Mouse (Mus musculus) E14TG2a.4 (cell line): ENCODE data around the gene Tead1.
"Not testable (repeated sequence)": the region's sequence is repeated elsewhere in the genome, so short reads cannot be mapped to it uniquely, and the experiment has no call there.

Experiments
- H3K27me3 ChIP-seq: 2 replicates; pipeline ENCODE4 v1.6.1; 2014; ENCODE audit warnings: low read length, control low read depth; ENCODE audit not compliant: insufficient read depth
- H3K36me3 ChIP-seq: 2 replicates; pipeline ENCODE4 v1.6.1; 2014; ENCODE audit warnings: low read length, control low read depth; ENCODE audit not compliant: insufficient read depth
- H3K4me1 ChIP-seq: replicated peaks from 2 replicates; pipeline ENCODE4 v1.6.1; 2014; ENCODE audit warnings: low read depth, low read length, control low read depth
- H3K4me3 ChIP-seq: replicated peaks from 2 replicates; pipeline ENCODE4 v1.5.1; 2014; ENCODE audit warnings: mild to moderate bottlenecking, low read length
- H3K9me3 ChIP-seq: 2 replicates; pipeline ENCODE4 v1.6.1; 2014; ENCODE audit warnings: low read length, control low read depth
- CTCF ChIP-seq: conservative IDR thresholded peaks from 2 replicates; pipeline ENCODE4 v1.5.1; 2014; ENCODE audit warnings: low read length
- NANOG ChIP-seq: IDR thresholded peaks from 2 replicates; pipeline ENCODE4 v1.6.1; 2014; ENCODE audit warnings: borderline replicate concordance, low read length, mixed read lengths
- POU5F1 ChIP-seq: IDR thresholded peaks from 2 replicates; pipeline ENCODE4 v1.6.1; 2014; ENCODE audit warnings: low read length, borderline replicate concordance

Tead1 gene

GRCm38 (mm10) chr7:112912969-112913368, 233.9 kb downstream of the Tead1 start:
- TF ChIP-seq CTCF: no peak
- no peaks in the 10 kb centered on the region for H3K4me1 ChIP-seq
- H3K4me3 ChIP-seq: no peak overlapping the region
- H3K9me3 ChIP-seq: no peaks in the 10 kb centered on the region
- H3K36me3 ChIP-seq: no peaks in the 10 kb centered on the region
- H3K27me3 ChIP-seq: peaks cover 5% of the 10 kb centered on the region; the same call in 1 of the 2 replicates

GRCm38 (mm10) chr7:112915571-112915970, 236.5 kb downstream of the Tead1 start:
- Histone ChIP-seq H3K36me3 (no peaks in the 10 kb centered on the region), H3K4me3 (no peak overlapping the region), H3K27me3 (peaks cover 5% of the 10 kb centered on the region; the same call in 1 of the 2 replicates), H3K9me3 (no peaks in the 10 kb centered on the region), H3K4me1 (peaks cover 3% of the 10 kb centered on the region; the same call in 1 of the 2 replicates)
- TF ChIP-seq NANOG: no peak
- no peak for TF ChIP-seq POU5F1
- no peak for TF ChIP-seq CTCF

DNA sequence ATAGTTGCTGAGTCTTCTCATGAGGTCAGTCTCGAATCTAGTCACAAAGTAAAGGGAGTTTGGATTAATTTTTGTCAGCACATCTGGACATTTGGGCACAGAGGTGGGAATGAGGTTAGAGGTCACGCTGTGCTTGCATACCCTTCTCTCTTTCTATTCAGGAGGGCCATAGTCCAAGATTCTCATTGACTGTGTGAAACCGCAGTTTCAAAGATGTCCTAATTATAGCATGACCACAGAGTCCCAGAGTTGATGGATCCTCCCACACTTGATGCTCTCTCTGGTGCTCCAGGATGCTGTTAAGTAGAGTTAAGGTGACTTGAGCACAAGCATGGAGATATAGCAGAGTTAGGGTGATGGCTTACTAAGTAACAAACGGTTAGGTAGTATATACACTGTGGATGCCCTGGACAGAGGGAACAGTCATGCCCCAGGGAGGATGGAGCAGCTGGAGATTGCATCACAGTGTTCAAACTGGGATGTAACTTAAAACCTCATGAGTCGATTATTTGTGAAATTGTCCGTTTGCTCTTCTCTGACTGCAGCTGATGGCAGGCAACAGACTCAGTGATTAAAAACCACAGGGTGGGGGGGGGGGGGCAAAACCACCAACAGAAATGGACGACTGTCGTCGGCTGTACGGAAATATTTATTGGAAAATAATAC, 238.6 kb downstream of the Tead1 start:
- H3K4me3 ChIP-seq: no peak overlapping the region

DNA sequence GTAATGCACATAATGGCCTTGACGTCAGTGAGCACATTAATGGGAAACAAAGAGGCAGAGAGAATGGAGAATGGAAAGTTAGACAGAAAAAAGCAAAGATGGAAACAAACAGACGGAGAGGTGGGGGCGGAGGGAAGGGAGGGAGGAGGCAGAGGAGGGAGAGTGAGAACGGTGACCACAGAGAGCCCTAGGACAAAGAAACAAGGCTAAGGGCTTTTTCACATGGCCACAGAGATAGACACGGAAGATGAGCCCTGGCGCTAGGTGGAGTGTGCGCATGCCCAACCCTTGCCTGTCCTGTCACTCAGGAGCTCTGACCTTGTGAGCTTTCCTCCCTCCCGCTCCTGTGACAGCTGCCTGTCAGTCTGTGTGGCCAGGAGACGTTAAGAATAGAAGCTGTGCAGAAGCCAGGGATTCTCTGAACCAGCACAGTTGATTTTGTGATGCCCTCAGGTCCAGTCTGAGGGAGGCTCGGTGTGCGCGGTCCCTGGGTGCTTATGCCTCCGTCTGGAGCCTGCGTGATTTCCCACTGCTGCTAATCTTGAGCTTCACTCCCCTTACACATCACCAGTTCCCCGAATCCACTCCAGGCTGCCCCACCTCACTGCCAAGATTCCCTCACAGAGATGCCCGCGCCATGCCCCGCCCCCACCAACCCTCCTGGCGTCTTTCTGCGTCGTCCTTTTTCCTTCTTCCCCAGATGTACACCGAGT, 239.3 kb downstream of the Tead1 start:
- TF ChIP-seq POU5F1 (no peak), CTCF (no peak), NANOG (no peak)
- H3K27me3 ChIP-seq: peaks cover 9% of the 10 kb centered on the region
- no peak overlapping the region for H3K4me3 ChIP-seq
- H3K9me3 ChIP-seq: no peaks in the 10 kb centered on the region
- no peaks in the 10 kb centered on the region for H3K36me3 ChIP-seq
- peaks cover 10% of the 10 kb centered on the region; the same call in 1 of the 2 replicates for H3K4me1 ChIP-seq

More for the DNA sequence above, 238.6 kb downstream of the Tead1 start:
- no peaks in the 10 kb centered on the region for H3K9me3 ChIP-seq
- TF ChIP-seq NANOG (no peak), POU5F1 (no peak), CTCF (no peak)
- H3K27me3 ChIP-seq: peaks cover 6% of the 10 kb centered on the region
- H3K4me1 ChIP-seq: peaks cover 5% of the 10 kb centered on the region; the same call in 1 of the 2 replicates
- H3K36me3 ChIP-seq: no peaks in the 10 kb centered on the region

DNA sequence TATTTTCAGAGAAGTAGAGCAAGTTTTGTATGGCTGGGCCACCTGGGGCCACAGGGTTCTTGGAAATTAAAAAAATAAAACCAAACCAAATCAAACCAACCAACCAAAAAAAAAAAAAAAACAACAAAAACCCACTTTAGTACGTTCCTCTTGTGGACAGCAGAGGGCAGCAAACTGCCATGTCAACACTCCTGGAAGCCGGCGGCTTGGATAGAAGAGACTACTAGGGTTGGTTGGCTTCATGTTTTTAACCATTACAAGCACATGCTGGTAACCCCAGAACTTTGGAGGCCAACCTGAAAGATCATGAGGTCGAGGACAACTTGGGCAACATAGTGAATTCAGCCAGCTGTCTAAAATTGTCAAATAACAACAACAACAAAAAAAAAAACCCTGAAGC, 240.7 kb downstream of the Tead1 start:
- no peaks in the 10 kb centered on the region for H3K36me3 ChIP-seq
- H3K4me1 ChIP-seq: peaks cover 15% of the 10 kb centered on the region; the same call in 1 of the 2 replicates
- TF ChIP-seq CTCF (peak; percentile 71), NANOG (no peak)

GRCm38 (mm10) chr7:112922801-112923200, 243.7 kb downstream of the Tead1 start:
- Histone ChIP-seq H3K4me3 (no peak overlapping the region), H3K4me1 (peaks cover 15% of the 10 kb centered on the region; the same call in 1 of the 2 replicates), H3K36me3 (no peaks in the 10 kb centered on the region), H3K27me3 (peaks cover 9% of the 10 kb centered on the region; the same call in 1 of the 2 replicates), H3K9me3 (no peaks in the 10 kb centered on the region)
- no peak for TF ChIP-seq NANOG
- no peak for TF ChIP-seq POU5F1
- TF ChIP-seq CTCF: no peak

More for the DNA sequence above, 240.7 kb downstream of the Tead1 start:
- peaks cover 14% of the 10 kb centered on the region for H3K27me3 ChIP-seq
- no peaks in the 10 kb centered on the region for H3K9me3 ChIP-seq
- no peak overlapping the region for H3K4me3 ChIP-seq

GRCm38 (mm10) chr7:112923712-112924111, 244.6 kb downstream of the Tead1 start:
- H3K27me3 ChIP-seq: peaks cover 9% of the 10 kb centered on the region; the same call in 1 of the 2 replicates

DNA sequence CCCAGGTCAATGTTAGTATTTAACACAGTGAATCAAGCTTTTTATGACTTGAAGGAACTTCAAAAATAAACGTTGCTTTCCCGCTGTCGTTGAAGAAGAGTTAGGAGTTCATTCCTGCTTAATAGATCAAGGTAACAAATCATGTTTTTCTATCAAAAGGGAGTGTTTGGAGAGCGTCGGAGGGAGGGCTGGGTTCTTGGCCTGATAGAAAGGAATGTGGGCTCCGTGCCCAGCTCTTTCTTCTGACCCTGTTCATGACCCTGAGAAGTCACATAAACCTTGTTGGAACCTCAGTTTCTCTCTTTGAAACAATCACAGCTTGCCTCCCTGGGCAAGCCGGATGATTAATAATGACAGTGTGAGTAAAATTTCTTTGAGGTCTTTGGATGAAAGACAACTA, 251.6 kb downstream of the Tead1 start:
- TF ChIP-seq NANOG (no peak), CTCF (no peak), POU5F1 (no peak)
- Histone ChIP-seq H3K9me3 (no peaks in the 10 kb centered on the region), H3K27me3 (no peaks in the 10 kb centered on the region), H3K4me1 (no peaks in the 10 kb centered on the region), H3K4me3 (no peak overlapping the region), H3K36me3 (no peaks in the 10 kb centered on the region)

More at GRCm38 (mm10) chr7:112923712-112924111, 244.6 kb downstream of the Tead1 start:
- Histone ChIP-seq H3K9me3 (no peaks in the 10 kb centered on the region), H3K4me3 (no peak overlapping the region), H3K36me3 (no peaks in the 10 kb centered on the region), H3K4me1 (peaks cover 14% of the 10 kb centered on the region; the same call in 1 of the 2 replicates)
- TF ChIP-seq CTCF (no peak), POU5F1 (no peak), NANOG (no peak)

- H3K4me1 ChIP-seq, H3K4me3 ChIP-seq, H3K36me3 ChIP-seq, H3K9me3 ChIP-seq: not testable (repeated sequence)
- peaks cover 10% of the 10 kb centered on the region for H3K27me3 ChIP-seq
These were observed 256.8 kb downstream of the Tead1 start for GRCm38 (mm10) chr7:112935876-112936275.
